Mouse (Mus musculus) CH12.LX (cell line): ENCODE measurements at regions not wholly inside any gene's neighbourhood (a gene's known extent, or its start where the extent isn't known, plus 50 kb on each side); places are given as distances from the start of the nearest gene placed in this dataset.

Experiments
- DNase-seq: peaks from one replicate; pipeline ENCODE4 v3.0.0-alpha.2; 2013; ENCODE audit errors: extremely low read depth
- H3K27ac ChIP-seq: 2 replicates; pipeline ENCODE4 v1.5.1; 2012; ENCODE audit warnings: low read depth, mild to moderate bottlenecking, control low read depth, moderate library complexity; ENCODE audit not compliant: insufficient read depth
- H3K27me3 ChIP-seq: replicated peaks from 2 replicates; pipeline ENCODE3; 2012; ENCODE audit warnings: inconsistent platforms
- H3K36me3 ChIP-seq, 2 experiments: replicated peaks in 1 of 2; 2 replicates each; pipeline versions ENCODE3 to v1.6.1; 2012; ENCODE audit warnings: inconsistent platforms in 1 of 2, low read length in 1 of 2, mild to moderate bottlenecking in 1 of 2, mixed read lengths in 1 of 2, moderate library complexity in 1 of 2; ENCODE audit not compliant: control insufficient read depth in 1 of 2, insufficient read depth in 1 of 2
- H3K4me1 ChIP-seq, 2 experiments: 2 replicates each; pipeline ENCODE4 v1.6.1; 2012; ENCODE audit warnings: inconsistent platforms in 1 of 2, moderate library complexity in 1 of 2; ENCODE audit not compliant: insufficient read depth in 2 of 2, control insufficient read depth in 1 of 2
- H3K4me2 ChIP-seq: 2 replicates; pipeline ENCODE4 v1.6.1; 2012; ENCODE audit warnings: low read depth, mild to moderate bottlenecking, control low read depth; ENCODE audit not compliant: poor library complexity, insufficient read depth, severe bottlenecking
- H3K4me3 ChIP-seq, 3 experiments: fragments of 150-350 bp in 1 of 3; sonication (generic) in 1 of 3; replicated peaks in 1 of 3; 2 replicates each; pipeline versions ENCODE3 to v1.5.1; 2011 to 2012; ENCODE audit warnings: low read depth in 2 of 3, low read length in 2 of 3, mild to moderate bottlenecking in 2 of 3, moderate library complexity in 2 of 3, control low read depth in 1 of 3, improper control_type of control experiment in 1 of 3, inconsistent platforms in 1 of 3, mixed read lengths in 1 of 3; ENCODE audit not compliant: poor library complexity in 1 of 3
- H3K79me2 ChIP-seq: replicated peaks from 2 replicates; pipeline ENCODE4 v1.6.1; 2012; ENCODE audit warnings: mild to moderate bottlenecking, moderate library complexity; ENCODE audit not compliant: control insufficient read depth, poor library complexity, insufficient read depth, severe bottlenecking; ENCODE audit errors: extremely low read depth
- H3K9ac ChIP-seq: 2 replicates; pipeline ENCODE4 v1.6.1; 2012; ENCODE audit warnings: low read depth, mild to moderate bottlenecking, control low read depth, moderate library complexity; ENCODE audit not compliant: insufficient read depth
- H3K9me3 ChIP-seq: replicated peaks from 2 replicates; pipeline ENCODE3; 2012; ENCODE audit warnings: low read length, inconsistent platforms, mixed read lengths
- CHD1 ChIP-seq: IDR thresholded peaks from 2 replicates; pipeline ENCODE4 v1.6.1; 2012; ENCODE audit warnings: low read depth, low read length, improper control_type of control experiment, inconsistent platforms
- CHD2 ChIP-seq: IDR thresholded peaks from 2 replicates; pipeline ENCODE4 v1.6.1; 2011; ENCODE audit warnings: low read length, improper control_type of control experiment
- E2F4 ChIP-seq: IDR thresholded peaks from 2 replicates; pipeline ENCODE4 v1.6.1; 2011; ENCODE audit warnings: low read depth, low read length, improper control_type of control experiment; ENCODE audit not compliant: insufficient replicate concordance
- EP300 ChIP-seq: IDR thresholded peaks from 2 replicates; pipeline ENCODE4 v1.6.1; 2011; ENCODE audit warnings: low read length, improper control_type of control experiment
- MAX ChIP-seq: IDR thresholded peaks from 2 replicates; pipeline ENCODE4 v1.6.1; 2011; ENCODE audit warnings: low read length, improper control_type of control experiment
- NELFE ChIP-seq: IDR thresholded peaks from 2 replicates; pipeline ENCODE4 v1.6.1; 2011; ENCODE audit warnings: low read depth, low read length, improper control_type of control experiment
- POLR2A ChIP-seq: IDR thresholded peaks from 2 replicates; pipeline ENCODE4 v1.6.1; 2011; ENCODE audit warnings: low read depth, mild to moderate bottlenecking, improper control_type of control experiment, low read length
- RAD21 ChIP-seq: IDR thresholded peaks from 2 replicates; pipeline ENCODE4 v1.6.1; 2011; ENCODE audit warnings: low read depth, mild to moderate bottlenecking, low read length, improper control_type of control experiment, moderate library complexity
- SIN3A ChIP-seq: IDR thresholded peaks from 2 replicates; pipeline ENCODE4 v1.6.1; 2012; ENCODE audit warnings: low read length, improper control_type of control experiment, inconsistent platforms
- SMC3 ChIP-seq: IDR thresholded peaks from 2 replicates; pipeline ENCODE4 v1.6.1; 2011; ENCODE audit warnings: low read depth, low read length, improper control_type of control experiment
- UBTF ChIP-seq: IDR thresholded peaks from 2 replicates; pipeline ENCODE4 v1.6.1; 2012; ENCODE audit warnings: low read depth, mild to moderate bottlenecking, inconsistent platforms, low read length, improper control_type of control experiment, moderate library complexity
- USF1 ChIP-seq: IDR thresholded peaks from 2 replicates; pipeline ENCODE4 v1.6.1; 2014; ENCODE audit warnings: low read depth, mild to moderate bottlenecking, inconsistent platforms, low read length, improper control_type of control experiment
- ZC3H11A ChIP-seq: IDR thresholded peaks from 2 replicates; pipeline ENCODE4 v1.6.1; 2012; ENCODE audit warnings: low read depth, mild to moderate bottlenecking, inconsistent platforms, low read length, improper control_type of control experiment
- ZKSCAN1 ChIP-seq: IDR thresholded peaks from 2 replicates; pipeline ENCODE4 v1.6.1; 2012; ENCODE audit warnings: low read depth, inconsistent platforms, low read length, improper control_type of control experiment, borderline replicate concordance
- dilution Hi-C: fragments of 300-500 bp; cut with MboI; formaldehyde crosslinking; loops from 2 replicates; pipeline ENCODE4 v1.14.3; 2020; ENCODE audit warnings: low sequenced_read_pairs; ENCODE audit not compliant: extremely low pct_unique_long_range_greater_than_20kb, extremely low pct_ligation_motif_present
- in situ Hi-C: fragments of 300-500 bp; cut with MboI; formaldehyde crosslinking; loops from 3 replicates; pipeline ENCODE4 v1.14.3; 2019; ENCODE audit warnings: low sequenced_read_pairs, low pct_ligation_motif_present, low pct_unique_long_range_greater_than_20kb, mixed read lengths

- TF ChIP-seq SIN3A: peak; percentile 20; the same call in 1 of the 2 replicates
- no peak for TF ChIP-seq UBTF
- TF ChIP-seq E2F4: no peak
- peak; percentile 65 for TF ChIP-seq POLR2A
- TF ChIP-seq MAX: peak; percentile 86; the same call in 1 of the 2 replicates
- TF ChIP-seq CHD1: no peak
Observed at GRCm38 (mm10) chr17:85899096-85899495, 211.0 kb upstream of the Six2 start (continued).

DNA sequence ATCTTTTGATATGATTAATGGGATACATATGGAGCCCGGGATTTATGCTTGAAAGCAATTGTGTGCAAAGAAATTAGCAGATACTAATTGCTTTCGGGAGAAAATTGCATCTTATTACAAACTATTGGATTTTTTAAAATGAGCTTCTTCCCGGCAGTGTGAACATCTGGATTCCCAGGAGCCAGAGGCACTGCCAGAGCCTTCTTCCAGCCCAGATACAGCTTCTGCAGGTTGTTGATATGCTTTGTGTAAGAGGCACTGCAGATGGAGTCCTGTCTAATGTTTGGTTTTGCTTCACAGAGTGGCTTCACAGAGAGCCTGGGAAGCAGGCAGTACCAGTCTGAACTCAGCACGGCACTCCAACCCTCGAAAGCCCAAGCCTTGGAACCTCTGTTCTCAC lies 207.9 kb upstream of the Six2 start:
- H3K27me3 ChIP-seq: no peaks in the 10 kb centered on the region
- H3K27ac ChIP-seq: peak overlapping the region; percentile 83; the same call in 1 of the 2 replicates
- H3K9me3 ChIP-seq: no peaks in the 10 kb centered on the region
- H3K4me3 ChIP-seq: no peak overlapping the region
- H3K4me1 ChIP-seq: peaks cover 56 to 95% of the 10 kb centered on the region in 2 experiments
- dilution Hi-C loops: no loop called here
- TF ChIP-seq RAD21: no peak
- no peak for TF ChIP-seq EP300
- TF ChIP-seq MAX: no peak
- no peak for TF ChIP-seq SMC3
- TF ChIP-seq ZC3H11A: no peak
- TF ChIP-seq CHD2: no peak
- no peak for TF ChIP-seq NELFE
- TF ChIP-seq ZKSCAN1: no peak
- no peaks in the 10 kb centered on the region for H3K36me3 ChIP-seq
- in situ Hi-C loops: loop anchor here (10.0 to 25.0 kb wide), 2 partner anchors 79 to 541 kb away; no protein-coding TSS in a partner anchor
- no peaks in the 10 kb centered on the region for H3K79me2 ChIP-seq
- no peak for DNase-seq
- peak overlapping the region; percentile 25; the same call in 1 of the 2 replicates for H3K9ac ChIP-seq
- H3K4me2 ChIP-seq: no peak overlapping the region

DNA sequence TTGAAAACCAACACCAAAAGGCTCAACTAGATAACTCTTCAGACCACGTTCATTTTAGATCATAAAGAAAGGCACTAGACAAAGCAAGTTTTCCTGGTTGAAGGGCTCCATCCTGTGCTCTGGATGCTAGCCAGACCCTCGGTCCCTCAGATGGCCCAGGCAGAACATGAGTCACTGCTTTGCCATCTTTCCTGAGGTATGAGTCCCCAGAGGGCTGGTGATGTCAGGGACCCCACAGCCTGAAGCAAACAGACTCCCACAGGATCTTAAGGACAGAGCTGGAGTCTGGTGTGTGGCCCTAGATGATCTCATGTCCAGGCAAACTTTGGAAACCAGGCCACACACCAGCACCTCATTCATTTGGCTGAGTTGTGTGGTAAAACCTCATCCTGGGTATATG lies 203.2 kb upstream of the Six2 start:
- no peak for DNase-seq
- no peak overlapping the region for H3K4me3 ChIP-seq
- dilution Hi-C loops: no loop called here

More for the DNA sequence above, 203.2 kb upstream of the Six2 start:
- H3K27me3 ChIP-seq: no peaks in the 10 kb centered on the region
- H3K4me1 ChIP-seq: peaks cover 45 to 95% of the 10 kb centered on the region in 2 experiments
- H3K9ac ChIP-seq: peak overlapping the region; percentile 91; the same call in 1 of the 2 replicates
- peak overlapping the region; percentile 48 for H3K4me2 ChIP-seq
- H3K9me3 ChIP-seq: no peaks in the 10 kb centered on the region
- in situ Hi-C loops: loop anchor here (5.0 to 25.0 kb wide), 3 partner anchors 84 to 546 kb away; no protein-coding TSS in a partner anchor
- H3K79me2 ChIP-seq: no peaks in the 10 kb centered on the region
- TF ChIP-seq USF1 (no peak), CHD1 (peak; percentile 39)
- peak overlapping the region; percentile 90 for H3K27ac ChIP-seq
- H3K36me3 ChIP-seq: no peaks in the 10 kb centered on the region
